Mouse (Mus musculus) C2C12 (cell line): ENCODE data around the gene Lmod1. TPM values are rescaled to one million over a fixed set of nuclear protein-coding genes. Genes with fewer than 3 reads are reported as not detected.

Experiments used
- H3K27me3 ChIP-seq: one replicate; pipeline ENCODE4 v1.6.1; 2011; ENCODE audit not compliant: control insufficient read depth, insufficient read depth, insufficient read length
- H3K36me3 ChIP-seq: one replicate; pipeline ENCODE4 v1.6.1; 2011; ENCODE audit not compliant: control insufficient read depth, insufficient read depth
- H3K4me3 ChIP-seq: one replicate; pipeline ENCODE4 v1.5.1; 2011; ENCODE audit warnings: mild to moderate bottlenecking, control low read depth; ENCODE audit not compliant: poor library complexity, insufficient read depth, severe bottlenecking
- H3K79me2 ChIP-seq: one replicate; pipeline ENCODE4 v1.6.1; 2011; ENCODE audit not compliant: control insufficient read depth, insufficient read depth
- H3K79me3 ChIP-seq: one replicate; pipeline ENCODE4 v1.6.1; 2011; ENCODE audit warnings: low read depth, control low read depth
- H3ac ChIP-seq: one replicate; pipeline ENCODE3; 2011; ENCODE audit warnings: low read depth; ENCODE audit not compliant: control insufficient read depth, insufficient read length
- CEBPB ChIP-seq: IDR thresholded peaks from one replicate; pipeline ENCODE4 v1.6.1; 2011; ENCODE audit warnings: low read depth, mild to moderate bottlenecking, control low read depth, moderate library complexity
- CTCF ChIP-seq: IDR thresholded peaks from one replicate; pipeline ENCODE4 v1.5.1; 2011; ENCODE audit not compliant: control insufficient read depth, insufficient read depth, insufficient read length
- FOSL1 ChIP-seq: IDR thresholded peaks from one replicate; pipeline ENCODE4 v1.8.0; 2011; ENCODE audit warnings: mild to moderate bottlenecking, low read length; ENCODE audit not compliant: poor library complexity, insufficient read depth, severe bottlenecking
- MAX ChIP-seq: IDR thresholded peaks from one replicate; pipeline ENCODE4 v1.6.1; 2011; ENCODE audit warnings: mild to moderate bottlenecking, control low read depth
- MYOD1 ChIP-seq: IDR thresholded peaks from one replicate; pipeline ENCODE4 v1.6.1; 2011; ENCODE audit warnings: low read depth; ENCODE audit not compliant: control insufficient read depth, insufficient read length
- MYOG ChIP-seq: IDR thresholded peaks from one replicate; pipeline ENCODE4 v1.6.1; 2011; ENCODE audit not compliant: control insufficient read depth, insufficient read length; ENCODE audit errors: extremely low read depth
- USF1 ChIP-seq: IDR thresholded peaks from one replicate; pipeline ENCODE4 v1.6.1; 2011; ENCODE audit warnings: low read depth, mild to moderate bottlenecking, control low read depth, moderate library complexity
- polyA plus RNA-seq: library from polyadenylated mRNA; unstranded; fragments of >200 nt; fragmentation: generic; extraction: Trizol; gene quantifications from one replicate; pipeline ENCODE4 v1.2.1, GENCODE M21; 2012; ENCODE audit warnings: missing spikeins

Lmod1 gene
- polyA plus RNA-seq, 1 experiment = 1.9 TPM

GRCm38 (mm10) chr1:135344026-135344425 lies 19.4 kb downstream of the Lmod1 start:
- H3K79me2 ChIP-seq = no peaks in the 10 kb centered on the region
- no peak for TF ChIP-seq CEBPB
- TF ChIP-seq CTCF = no peak
- no peak for TF ChIP-seq USF1
- no peak for TF ChIP-seq MYOG
- no peak for TF ChIP-seq MAX
- TF ChIP-seq MYOD1 = no peak
- TF ChIP-seq FOSL1 = no peak
- H3K36me3 ChIP-seq = no peaks in the 10 kb centered on the region
- H3ac ChIP-seq = no peak overlapping the region
- H3K4me3 ChIP-seq = no peak overlapping the region
- H3K79me3 ChIP-seq = no peaks in the 10 kb centered on the region
- H3K27me3 ChIP-seq = no peaks in the 10 kb centered on the region

DNA sequence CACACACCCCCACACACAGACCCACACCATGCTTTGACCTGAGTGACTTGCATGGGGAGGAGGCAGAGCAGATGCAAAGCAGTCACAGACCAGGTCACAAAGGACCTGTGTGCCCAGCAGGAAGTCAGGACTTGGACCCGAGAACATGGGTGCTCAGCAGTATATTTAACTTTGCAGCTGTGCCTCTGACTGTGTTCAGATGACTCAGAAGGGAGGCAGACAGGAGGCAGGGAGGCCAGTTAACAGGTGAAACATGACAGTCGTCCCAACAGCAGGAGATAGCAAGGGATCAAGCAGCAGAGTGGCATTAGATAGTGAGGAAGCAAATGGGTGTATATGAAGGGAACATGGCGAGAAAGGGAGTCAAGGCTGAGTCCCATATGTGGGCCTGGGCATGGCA lies 22.3 kb downstream of the Lmod1 start:
- no peaks in the 10 kb centered on the region for H3K79me2 ChIP-seq
- no peak overlapping the region for H3K4me3 ChIP-seq
- TF ChIP-seq CTCF = no peak
- TF ChIP-seq MYOG = no peak
- TF ChIP-seq MYOD1 = peak; percentile 94
- no peaks in the 10 kb centered on the region for H3K79me3 ChIP-seq
- H3K36me3 ChIP-seq = no peaks in the 10 kb centered on the region
- H3K27me3 ChIP-seq = no peaks in the 10 kb centered on the region
- no peak overlapping the region for H3ac ChIP-seq

GRCm38 (mm10) chr1:135347498-135348169 lies 23.0 kb downstream of the Lmod1 start:
- Histone ChIP-seq H3K79me2 (no peaks in the 10 kb centered on the region), H3K79me3 (no peaks in the 10 kb centered on the region), H3K36me3 (no peaks in the 10 kb centered on the region), H3K4me3 (no peak overlapping the region), H3K27me3 (no peaks in the 10 kb centered on the region), H3ac (no peak overlapping the region)
- no peak for TF ChIP-seq MAX
- no peak for TF ChIP-seq CTCF
- no peak for TF ChIP-seq CEBPB
- TF ChIP-seq FOSL1 = no peak
- no peak for TF ChIP-seq MYOG
- no peak for TF ChIP-seq USF1
- no peak for TF ChIP-seq MYOD1

GRCm38 (mm10) chr1:135351953-135352352 lies 27.3 kb downstream of the Lmod1 start:
- Histone ChIP-seq H3K36me3 (no peaks in the 10 kb centered on the region), H3ac (no peak overlapping the region), H3K79me3 (no peaks in the 10 kb centered on the region), H3K4me3 (no peak overlapping the region), H3K79me2 (no peaks in the 10 kb centered on the region), H3K27me3 (no peaks in the 10 kb centered on the region)
- TF ChIP-seq USF1 (no peak), CEBPB (no peak), FOSL1 (no peak)

- no peak overlapping the region for H3K4me3 ChIP-seq
- H3K79me2 ChIP-seq = no peaks in the 10 kb centered on the region
- no peaks in the 10 kb centered on the region for H3K27me3 ChIP-seq
- H3K36me3 ChIP-seq = no peaks in the 10 kb centered on the region
- no peaks in the 10 kb centered on the region for H3K79me3 ChIP-seq
- TF ChIP-seq MYOD1 (no peak), CEBPB (no peak), CTCF (no peak), USF1 (no peak), FOSL1 (no peak), MAX (no peak), MYOG (no peak)
- H3ac ChIP-seq = no peak overlapping the region
Measured at GRCm38 (mm10) chr1:135359071-135359470, 34.5 kb downstream of the Lmod1 start.

DNA sequence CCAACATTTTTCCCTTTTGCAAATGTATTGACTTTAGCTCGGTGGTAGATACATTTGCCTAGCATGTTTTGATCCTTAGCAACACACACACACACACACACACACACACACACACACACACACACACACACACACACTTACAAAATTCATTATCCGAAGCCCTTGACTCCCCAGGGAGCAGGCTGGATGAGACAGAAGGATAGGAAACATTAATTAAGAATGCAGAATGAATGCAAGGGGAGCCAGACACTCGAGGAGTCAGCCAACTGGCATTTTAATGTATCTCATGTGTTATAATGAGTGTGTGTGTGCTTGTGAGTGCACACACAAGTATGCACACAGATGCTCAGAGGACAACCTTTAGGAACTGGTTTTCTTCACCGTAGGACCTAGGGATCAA lies 36.9 kb downstream of the Lmod1 start:
- Histone ChIP-seq H3K27me3 (no peaks in the 10 kb centered on the region), H3K4me3 (no peak overlapping the region), H3ac (no peak overlapping the region), H3K36me3 (no peaks in the 10 kb centered on the region), H3K79me3 (no peaks in the 10 kb centered on the region), H3K79me2 (no peaks in the 10 kb centered on the region)
- no peak for TF ChIP-seq CEBPB
- no peak for TF ChIP-seq MAX
- no peak for TF ChIP-seq CTCF
- TF ChIP-seq FOSL1 = no peak
- no peak for TF ChIP-seq MYOG
- TF ChIP-seq USF1 = no peak
- TF ChIP-seq MYOD1 = no peak
